Mouse (Mus musculus) heart, embryonic 14.5 days (tissue): ENCODE results near the gene Cacnb1. TPM values are rescaled to one million over a fixed set of nuclear protein-coding genes. Genes with fewer than 3 reads are reported as not detected.

Experiments
- ATAC-seq: fragments of 200-750 bp; cut with Nextera tagmentation; 2 replicates; pipeline ENCODE4 v1.8.0; 2017; ENCODE audit warnings: low read depth, moderate TSS enrichment; ENCODE audit not compliant: insufficient number of reproducible peaks, insufficient read depth, low FRiP score
- H3K27ac ChIP-seq, 2 experiments: fragments of 200-500 bp in 1 of 2; fragments of 300-500 bp in 1 of 2; sonication (generic) in 1 of 2; replicated peaks in 1 of 2; 2 replicates each; pipeline ENCODE4 v1.5.1; 2012 to 2014; ENCODE audit warnings: low read depth in 2 of 2, low read length in 2 of 2, control low read depth in 1 of 2, mild to moderate bottlenecking in 1 of 2, mixed read lengths in 1 of 2; ENCODE audit not compliant: control insufficient read depth in 1 of 2, insufficient read depth in 1 of 2
- H3K27me3 ChIP-seq: fragments of 300-500 bp; sonication (generic); 2 replicates; pipeline ENCODE4 v1.6.1; 2014; ENCODE audit warnings: mild to moderate bottlenecking, low read length, control low read depth; ENCODE audit not compliant: control insufficient read depth, insufficient read depth
- H3K36me3 ChIP-seq: fragments of 300-500 bp; sonication (generic); 2 replicates; pipeline ENCODE4 v1.6.1; 2014; ENCODE audit warnings: mild to moderate bottlenecking, control low read depth, low read length, mixed read lengths; ENCODE audit not compliant: control insufficient read depth, insufficient read depth
- H3K4me1 ChIP-seq, 2 experiments: fragments of 200-500 bp in 1 of 2; fragments of 300-500 bp in 1 of 2; sonication (generic) in 1 of 2; 2 replicates each; pipeline ENCODE4 v1.6.1; 2012 to 2014; ENCODE audit warnings: low read length in 2 of 2, control low read depth in 1 of 2, mixed read lengths in 1 of 2; ENCODE audit not compliant: control insufficient read depth in 2 of 2, insufficient read depth in 2 of 2
- H3K4me2 ChIP-seq: fragments of 300-500 bp; sonication (generic); 2 replicates; pipeline ENCODE4 v1.6.1; 2014; ENCODE audit warnings: mild to moderate bottlenecking, low read length
- H3K4me3 ChIP-seq, 2 experiments: fragments of 200-500 bp in 1 of 2; fragments of 300-500 bp in 1 of 2; sonication (generic) in 1 of 2; 2 replicates each; pipeline ENCODE4 v1.5.1; 2012 to 2014; ENCODE audit warnings: low read length in 2 of 2, mild to moderate bottlenecking in 2 of 2, control low read depth in 1 of 2, low read depth in 1 of 2, moderate library complexity in 1 of 2; ENCODE audit not compliant: control insufficient read depth in 1 of 2, insufficient read depth in 1 of 2
- H3K9ac ChIP-seq: fragments of 300-500 bp; sonication (generic); 2 replicates; pipeline ENCODE4 v1.6.1; 2014; ENCODE audit warnings: mild to moderate bottlenecking, low read length
- H3K9me3 ChIP-seq: fragments of 300-500 bp; sonication (generic); 2 replicates; pipeline ENCODE4 v1.6.1; 2016; ENCODE audit warnings: low read length, control low read depth; ENCODE audit not compliant: control insufficient read depth
- WGBS: fragments of 180-500 bp; shearing (Covaris S2); extraction: QIAGEN DNeasy Blood & Tissue Kit; methylation state at CpG from one replicate; pipeline ENCODE4 v1.1.7; 2014; 5-methylcytosine and 5-hydroxymethylcytosine counted together
- polyA plus RNA-seq: library from polyadenylated mRNA; unstranded; fragments of >200 nt; fragmentation: Nextera tagmentation; extraction: Ambion mirVana; gene quantifications from 2 replicates; pipeline ENCODE4 v1.2.1, GENCODE M21; 2014

The Cacnb1 gene
- polyA plus RNA-seq = 7.1 and 7.9 TPM in 2 replicates

DNA sequence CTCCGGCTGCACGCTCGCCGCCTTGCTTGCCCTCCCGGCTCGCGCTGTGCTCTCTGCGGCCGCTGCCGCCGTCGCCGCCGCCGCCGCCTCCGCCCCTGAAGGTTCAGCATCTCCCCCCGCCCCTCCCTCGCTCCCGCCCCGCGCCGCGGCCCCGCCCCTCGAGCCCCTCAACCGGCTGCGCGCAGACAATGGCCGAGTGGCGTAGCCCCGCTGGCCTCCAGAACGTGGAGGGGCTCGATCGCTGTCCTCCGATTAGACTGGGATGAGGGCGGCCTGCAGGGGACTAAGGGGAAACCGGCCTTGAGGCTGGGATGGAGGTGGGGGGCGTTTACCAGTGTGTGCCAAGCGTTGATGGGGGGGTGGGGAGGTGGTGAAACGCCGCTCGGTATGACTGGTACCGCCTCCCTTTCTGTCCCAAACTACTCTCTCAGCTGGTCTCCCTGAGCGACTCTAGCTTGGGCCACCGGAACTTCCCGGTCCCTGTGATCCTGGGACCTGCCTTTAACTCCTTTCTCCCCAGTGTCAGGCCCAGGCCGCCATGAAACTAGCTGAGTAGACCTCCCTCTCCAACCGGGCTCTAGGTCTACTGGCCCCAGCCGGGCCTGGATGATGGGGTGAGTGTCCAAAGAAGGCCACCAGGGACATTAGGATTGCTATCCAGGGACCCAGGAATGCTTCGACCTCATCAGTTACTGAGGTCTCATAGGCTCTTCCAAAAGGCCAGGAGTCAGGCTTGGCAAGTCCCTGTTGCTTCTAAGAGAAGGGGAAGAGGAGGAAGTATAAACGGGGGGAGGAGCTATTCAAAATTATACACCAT is at the start of gene Cacnb1:
Gene Cacnb1, minus strand, starts transcription at position 480 of the 817 bp plus-strand sequence.
- Histone ChIP-seq H3K36me3 (no peaks in the 10 kb centered on the region), H3K4me1 (peaks cover 13 to 23% of the 10 kb centered on the region in 2 experiments), H3K4me2 (peak within 1 kb of the TSS; percentile 100), H3K27ac (peak within 1 kb of the TSS; percentile 65 to 77), H3K4me3 (peak within 1 kb of the TSS; percentile 77 to 79), H3K27me3 (no peaks in the 10 kb centered on the region), H3K9me3 (no peaks in the 10 kb centered on the region), H3K9ac (peak within 1 kb of the TSS; percentile 86)
- peak; percentile 27 for ATAC-seq
- WGBS = 1% methylated on average over 48 of the region's 52 CpGs

DNA sequence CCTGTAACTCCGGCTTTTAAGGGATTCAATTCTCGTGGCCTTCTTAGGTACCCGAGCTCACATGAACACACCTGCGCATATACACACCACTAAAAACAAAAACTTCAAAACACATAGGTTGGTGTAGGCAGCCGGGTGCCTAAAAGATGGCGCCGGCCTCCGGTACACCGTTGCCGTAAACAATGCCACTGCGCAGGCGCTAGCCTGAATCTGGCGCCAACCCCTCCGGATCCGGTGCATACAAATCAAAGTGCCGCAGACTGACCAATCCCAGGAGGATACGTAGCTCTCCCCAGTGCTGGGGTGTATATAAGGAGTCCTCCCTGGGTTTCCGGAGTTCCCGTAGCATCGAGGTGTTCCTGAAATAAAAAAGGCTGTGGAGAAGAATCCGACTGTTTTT is 44.4 kb upstream of the Cacnb1 start:
- H3K27me3 ChIP-seq = no peaks in the 10 kb centered on the region
- no peak for ATAC-seq
- 93% methylated on average over 21 of the region's 21 CpGs for WGBS

DNA sequence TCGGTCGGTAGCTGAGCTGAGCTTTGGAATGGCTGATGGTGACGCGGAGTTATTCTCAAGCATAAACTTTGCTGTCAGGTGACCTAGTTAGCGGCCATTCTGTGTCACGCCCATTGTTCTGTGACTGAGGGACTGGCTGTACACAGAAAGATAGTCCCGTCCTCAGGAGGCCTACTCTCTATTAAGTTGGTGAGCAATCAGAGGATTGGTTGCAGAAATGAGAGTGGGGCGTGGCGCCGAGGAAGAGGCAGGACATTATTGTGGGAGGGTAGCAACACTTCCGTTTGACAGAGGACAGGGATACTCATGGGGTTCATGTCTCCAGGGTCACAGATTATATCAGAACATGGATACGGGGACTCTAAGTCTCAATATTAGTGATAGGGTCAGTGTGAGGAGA is 43.4 kb upstream of the Cacnb1 start:
- no peak overlapping the region for H3K4me2 ChIP-seq
- no peak for ATAC-seq
- H3K4me3 ChIP-seq = no peak overlapping the region
- H3K27me3 ChIP-seq = no peaks in the 10 kb centered on the region
- no peaks in the 10 kb centered on the region for H3K36me3 ChIP-seq
- H3K27ac ChIP-seq = no peak overlapping the region
- 0 out of 2 replicates have a peak, but pooled peaks cover 6% of the 10 kb centered on the region for H3K9me3 ChIP-seq
- WGBS = 88% methylated on average over 12 of the region's 12 CpGs
- H3K4me1 ChIP-seq = 0 out of 4 replicates have a peak, but pooled peaks cover 0 to 6% of the 10 kb centered on the region in 2 experiments
- no peak overlapping the region for H3K9ac ChIP-seq

More for the DNA sequence above, 44.4 kb upstream of the Cacnb1 start:
- Histone ChIP-seq H3K4me2 (no peak overlapping the region), H3K9ac (no peak overlapping the region), H3K9me3 (0 out of 2 replicates have a peak, but pooled peaks cover 8% of the 10 kb centered on the region), H3K4me1 (0 out of 4 replicates have a peak, but pooled peaks cover 0 to under 1% of the 10 kb centered on the region in 2 experiments), H3K36me3 (no peaks in the 10 kb centered on the region), H3K4me3 (no peak overlapping the region), H3K27ac (no peak overlapping the region)

DNA sequence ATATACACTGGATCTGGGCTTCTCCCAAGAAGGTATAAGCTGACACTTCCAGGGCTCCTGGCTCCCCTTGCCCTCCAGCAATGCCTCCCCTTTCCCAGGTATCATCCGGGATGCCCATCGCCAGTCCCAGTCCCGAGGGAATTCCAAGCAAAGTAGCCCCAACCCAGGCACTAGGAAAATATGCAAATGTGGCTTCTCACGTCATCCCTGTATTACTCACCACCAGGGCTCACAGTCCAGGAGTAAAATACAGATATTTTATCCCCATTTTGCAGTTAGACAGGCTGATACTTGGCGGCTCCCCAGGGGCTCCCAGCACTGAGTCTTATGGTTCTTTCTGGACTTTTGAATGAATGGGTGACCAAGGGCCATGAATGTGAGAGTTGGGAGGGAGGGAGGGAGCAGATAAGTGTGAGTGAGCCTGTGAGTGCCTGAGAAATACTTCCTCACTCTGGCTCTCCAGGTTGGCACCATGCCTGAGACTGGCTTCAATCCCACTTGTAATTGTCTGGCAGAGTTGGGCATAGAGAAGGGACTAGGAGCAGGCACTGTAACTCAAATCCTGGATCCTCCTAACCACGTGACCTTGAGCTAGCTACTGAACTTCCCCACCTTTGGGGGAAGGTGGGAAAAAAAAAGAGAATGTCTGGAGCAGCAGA is 39.2 kb upstream of the Cacnb1 start:
- Histone ChIP-seq H3K27ac (no peak overlapping the region; a peak in 1 of 4 replicates), H3K4me1 (peaks cover 8 to 15% of the 10 kb centered on the region in 2 experiments; a peak in 2 of 4 replicates), H3K4me2 (no peak overlapping the region), H3K4me3 (no peak overlapping the region), H3K36me3 (no peaks in the 10 kb centered on the region), H3K9ac (no peak overlapping the region), H3K27me3 (no peaks in the 10 kb centered on the region), H3K9me3 (0 out of 2 replicates have a peak, but pooled peaks cover 3% of the 10 kb centered on the region)
- 54% methylated on average over 6 of the region's 6 CpGs for WGBS
- ATAC-seq = no peak

DNA sequence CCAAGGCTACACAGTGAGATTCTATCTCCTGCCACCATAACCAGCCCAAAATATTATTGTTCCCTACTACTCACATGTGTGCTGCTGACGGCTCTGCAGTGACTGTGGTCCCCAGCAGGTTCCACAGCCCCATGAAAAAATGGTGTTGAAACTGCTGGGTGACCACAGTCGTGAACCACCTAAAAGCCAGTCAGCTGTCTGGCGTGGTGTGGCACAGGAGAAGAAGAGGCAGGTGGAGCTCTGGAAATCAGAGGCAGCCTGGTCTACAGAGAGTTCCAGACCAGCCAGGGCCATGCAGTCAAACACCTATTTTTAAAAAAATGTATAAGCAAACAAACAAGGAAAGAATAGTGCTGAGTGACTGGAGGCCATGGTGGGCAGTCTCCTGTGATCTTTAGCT is 38.6 kb upstream of the Cacnb1 start:
- no peak for ATAC-seq
- Histone ChIP-seq H3K27me3 (no peaks in the 10 kb centered on the region), H3K9me3 (no peaks in the 10 kb centered on the region), H3K4me3 (no peak overlapping the region), H3K4me2 (no peak overlapping the region), H3K27ac (no peak overlapping the region; a peak in 1 of 4 replicates), H3K4me1 (peaks cover 8 to 15% of the 10 kb centered on the region in 2 experiments; a peak in 2 of 4 replicates), H3K9ac (no peak overlapping the region), H3K36me3 (no peaks in the 10 kb centered on the region)
- WGBS = 68% methylated on average over 3 of the region's 3 CpGs

DNA sequence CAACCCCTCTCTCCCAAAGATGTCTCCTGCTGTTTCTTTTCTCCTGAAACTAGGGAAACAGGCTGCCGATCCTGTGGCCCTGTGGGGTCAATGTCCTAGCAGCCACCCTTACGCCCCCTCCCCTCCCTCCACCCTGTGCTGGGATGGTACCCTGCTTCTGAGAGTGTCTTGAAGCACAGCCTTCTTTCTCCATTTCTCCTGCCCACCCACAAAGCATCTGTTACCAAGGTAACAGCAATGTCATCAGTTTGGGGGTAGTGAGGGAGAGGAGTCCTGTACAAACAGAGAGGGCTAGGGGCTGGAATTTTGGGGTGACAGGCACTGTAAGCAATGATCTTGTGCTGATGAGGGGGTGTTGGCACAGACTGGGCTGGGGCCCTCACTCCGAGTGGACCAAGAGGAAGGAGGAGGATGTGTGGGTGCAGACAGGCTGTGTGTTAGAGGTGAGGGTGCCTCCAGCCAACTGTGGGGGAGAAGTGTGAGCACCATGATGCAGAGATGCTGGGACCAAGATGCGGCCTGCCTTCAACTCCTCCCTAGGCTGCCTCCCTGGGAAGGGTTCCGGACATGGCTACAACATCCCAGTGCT is 37.4 kb upstream of the Cacnb1 start:
- Histone ChIP-seq H3K36me3 (no peaks in the 10 kb centered on the region), H3K27me3 (peaks cover 4% of the 10 kb centered on the region; the same call in 1 of the 2 replicates), H3K4me1 (peaks cover 8 to 15% of the 10 kb centered on the region in 2 experiments; a peak in 2 of 4 replicates), H3K9me3 (no peaks in the 10 kb centered on the region), H3K4me2 (no peak overlapping the region), H3K9ac (no peak overlapping the region), H3K27ac (no peak overlapping the region), H3K4me3 (no peak overlapping the region)
- no peak for ATAC-seq
- 71% methylated on average over 5 of the region's 5 CpGs for whole genome bisulfite sequencing

DNA sequence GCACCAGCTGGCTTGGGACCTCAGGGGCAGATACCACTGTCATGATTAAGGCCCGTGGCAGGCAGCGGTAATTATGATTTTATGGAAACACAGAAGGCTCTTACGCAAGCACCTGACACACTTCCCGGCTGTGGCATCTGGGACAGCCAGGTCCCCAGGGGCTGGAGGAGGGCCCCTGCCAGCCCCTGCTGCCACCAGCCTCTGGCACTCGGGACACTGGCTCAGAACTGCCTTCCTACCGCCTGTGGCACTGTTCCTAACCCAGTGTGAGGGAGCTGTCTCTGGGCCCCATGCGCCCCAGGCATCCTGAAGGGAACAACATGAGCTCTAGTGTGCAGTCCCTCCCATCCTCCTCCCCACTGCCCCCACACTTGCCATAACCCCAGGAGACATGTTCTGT is 36.8 kb upstream of the Cacnb1 start:
- no peak overlapping the region for H3K9ac ChIP-seq
- no peaks in the 10 kb centered on the region for H3K36me3 ChIP-seq

More for the DNA sequence above, 36.8 kb upstream of the Cacnb1 start:
- Histone ChIP-seq H3K27ac (no peak overlapping the region), H3K9me3 (no peaks in the 10 kb centered on the region), H3K27me3 (peaks cover 7% of the 10 kb centered on the region; the same call in 1 of the 2 replicates), H3K4me3 (no peak overlapping the region), H3K4me2 (no peak overlapping the region), H3K4me1 (peaks cover 8 to 15% of the 10 kb centered on the region in 2 experiments; a peak in 2 of 4 replicates)
- ATAC-seq = no peak
- WGBS = 67% methylated on average over 7 of the region's 7 CpGs
